Mouse (Mus musculus): ENCODE data around the gene Fhl3. TPM values are rescaled to one million over a fixed set of nuclear protein-coding genes. Genes with fewer than 3 reads are reported as not detected.

Gene Fhl3
- 3.9 and 5.4 TPM in 2 replicates for polyA plus RNA-seq (2016; fragmentation: Nextera tagmentation; extraction: Ambion mirVana)

GRCm38 (mm10) chr4:124700248-124700971, at the start of gene Fhl3:
TSS of gene Fhl3 (plus strand) at chr4:124700701.
- no peaks in the 10 kb centered on the region for H3K9me3 ChIP-seq
- peak; percentile 91 for DNase-seq (ENCODE audit: low spot score)
- under 1% methylated on average over 44 of the region's 59 CpGs for WGBS
- H3K27me3 ChIP-seq (ENCODE audit: insufficient read depth, poor library complexity, severe bottlenecking), result peaks cover 9% of the 10 kb centered on the region
- peak within 1 kb of the TSS; percentile 96 for H3K27ac ChIP-seq
- H3K4me1 ChIP-seq, result peaks cover 60% of the 10 kb centered on the region
- peaks cover 1% of the 10 kb centered on the region; the same call in 1 of the 2 replicates for H3K36me3 ChIP-seq
- peak within 1 kb of the TSS; percentile 96 for H3K4me3 ChIP-seq

- no peaks in the 10 kb centered on the region for H3K36me3 ChIP-seq
- H3K4me3 ChIP-seq, result peak overlapping the region; percentile 35
- H3K9me3 ChIP-seq, result no peaks in the 10 kb centered on the region
- H3K4me1 ChIP-seq, result peaks cover 38% of the 10 kb centered on the region
- H3K27me3 ChIP-seq (ENCODE audit: insufficient read depth, poor library complexity, severe bottlenecking), result peaks cover 85% of the 10 kb centered on the region
- 3% methylated on average over 9 of the region's 9 CpGs for WGBS
- DNase-seq (ENCODE audit: low spot score), result peak; percentile 92
- H3K27ac ChIP-seq, result peak overlapping the region; percentile 74
Observed at GRCm38 (mm10) chr4:124652886-124653285, 47.6 kb upstream of the Fhl3 start.

- H3K36me3 ChIP-seq, result no peaks in the 10 kb centered on the region
- H3K9me3 ChIP-seq, result no peaks in the 10 kb centered on the region
- H3K4me1 ChIP-seq, result peaks cover 52% of the 10 kb centered on the region
- WGBS, result 1% methylated on average over 15 of the region's 15 CpGs
- peak within 1 kb of the TSS; percentile 83 for H3K4me3 ChIP-seq
- peak within 1 kb of the TSS; percentile 70 for H3K27ac ChIP-seq
- peaks cover 84% of the 10 kb centered on the region for H3K27me3 ChIP-seq (ENCODE audit: insufficient read depth, poor library complexity, severe bottlenecking)
- no peak for DNase-seq (ENCODE audit: low spot score)
Observed at GRCm38 (mm10) chr4:124656518-124656853, 44.0 kb upstream of the Fhl3 start, which contains the start of gene Pou3f1. TSS of gene Pou3f1 (plus strand) at chr4:124656807.

GRCm38 (mm10) chr4:124656854-124657650, 43.4 kb upstream of the Fhl3 start:
- peaks cover 89% of the 10 kb centered on the region for H3K27me3 ChIP-seq (ENCODE audit: insufficient read depth, poor library complexity, severe bottlenecking)
- H3K36me3 ChIP-seq, result no peaks in the 10 kb centered on the region
- H3K4me3 ChIP-seq, result peak overlapping the region; percentile 83
- peak; percentile 95 for DNase-seq (ENCODE audit: low spot score)
- no peaks in the 10 kb centered on the region for H3K9me3 ChIP-seq
- peak overlapping the region; percentile 70 for H3K27ac ChIP-seq
- WGBS, result under 1% methylated on average over 87 of the region's 92 CpGs
- H3K4me1 ChIP-seq, result peaks cover 47% of the 10 kb centered on the region

- Histone ChIP-seq H3K27me3 (ENCODE audit: insufficient read depth, poor library complexity, severe bottlenecking) (peaks cover 96% of the 10 kb centered on the region), H3K4me1 (peaks cover 39% of the 10 kb centered on the region), H3K36me3 (no peaks in the 10 kb centered on the region), H3K27ac (peak overlapping the region; percentile 70), H3K9me3 (no peaks in the 10 kb centered on the region), H3K4me3 (peak overlapping the region; percentile 83)
- DNase-seq (ENCODE audit: low spot score), result no peak
- WGBS, result 2% methylated on average over 58 of the region's 61 CpGs
Observed at GRCm38 (mm10) chr4:124657781-124658180, 42.7 kb upstream of the Fhl3 start.

- Histone ChIP-seq H3K36me3 (no peaks in the 10 kb centered on the region), H3K27ac (no peak overlapping the region), H3K4me1 (peaks cover 33% of the 10 kb centered on the region), H3K27me3 (ENCODE audit: insufficient read depth, poor library complexity, severe bottlenecking) (peaks cover 98% of the 10 kb centered on the region), H3K9me3 (no peaks in the 10 kb centered on the region), H3K4me3 (peak overlapping the region; percentile 83)
- under 1% methylated on average over 39 of the region's 39 CpGs for WGBS
- DNase-seq (ENCODE audit: low spot score), result no peak
Observed at GRCm38 (mm10) chr4:124658412-124658851, 42.1 kb upstream of the Fhl3 start.

- Histone ChIP-seq H3K27me3 (ENCODE audit: insufficient read depth, poor library complexity, severe bottlenecking) (peaks cover 98% of the 10 kb centered on the region), H3K4me3 (peak overlapping the region; percentile 83), H3K27ac (no peak overlapping the region), H3K4me1 (peaks cover 31% of the 10 kb centered on the region), H3K36me3 (no peaks in the 10 kb centered on the region), H3K9me3 (no peaks in the 10 kb centered on the region)
- DNase-seq (ENCODE audit: low spot score), result no peak
- WGBS, result 2% methylated on average over 68 of the region's 68 CpGs
Observed at GRCm38 (mm10) chr4:124659251-124660217, 41.0 kb upstream of the Fhl3 start.

GRCm38 (mm10) chr4:124660603-124661002, 39.9 kb upstream of the Fhl3 start:
- no peak overlapping the region for H3K4me3 ChIP-seq
- H3K4me1 ChIP-seq, result peaks cover 31% of the 10 kb centered on the region
- H3K27ac ChIP-seq, result no peak overlapping the region
- H3K27me3 ChIP-seq (ENCODE audit: insufficient read depth, poor library complexity, severe bottlenecking), result peaks cover 98% of the 10 kb centered on the region
- H3K9me3 ChIP-seq, result no peaks in the 10 kb centered on the region
- no peak for DNase-seq (ENCODE audit: low spot score)
- H3K36me3 ChIP-seq, result no peaks in the 10 kb centered on the region
- 46% methylated on average over 3 of the region's 3 CpGs for WGBS

GRCm38 (mm10) chr4:124663034-124663433, 37.5 kb upstream of the Fhl3 start:
- peaks cover 12% of the 10 kb centered on the region for H3K4me1 ChIP-seq
- no peak overlapping the region for H3K4me3 ChIP-seq
- WGBS, result 30% methylated on average over 3 of the region's 3 CpGs
- no peak for DNase-seq (ENCODE audit: low spot score)
- H3K36me3 ChIP-seq, result no peaks in the 10 kb centered on the region
- H3K9me3 ChIP-seq, result no peaks in the 10 kb centered on the region
- H3K27ac ChIP-seq, result no peak overlapping the region
- H3K27me3 ChIP-seq (ENCODE audit: insufficient read depth, poor library complexity, severe bottlenecking), result peaks cover 98% of the 10 kb centered on the region

GRCm38 (mm10) chr4:124664185-124664584, 36.3 kb upstream of the Fhl3 start:
- Histone ChIP-seq H3K36me3 (no peaks in the 10 kb centered on the region), H3K4me3 (no peak overlapping the region), H3K27me3 (ENCODE audit: insufficient read depth, poor library complexity, severe bottlenecking) (peaks cover 98% of the 10 kb centered on the region), H3K27ac (no peak overlapping the region), H3K4me1 (peaks cover 2% of the 10 kb centered on the region), H3K9me3 (no peaks in the 10 kb centered on the region)
- no peak for DNase-seq (ENCODE audit: low spot score)
- WGBS, result 80% methylated on average over 9 of the region's 9 CpGs

GRCm38 (mm10) chr4:124664604-124665003, 35.9 kb upstream of the Fhl3 start:
- WGBS, result 79% methylated on average over 15 of the region's 15 CpGs
- H3K36me3 ChIP-seq, result no peaks in the 10 kb centered on the region
- no peak overlapping the region for H3K4me3 ChIP-seq
- H3K4me1 ChIP-seq, result no peaks in the 10 kb centered on the region; the same call in 1 of the 2 replicates
- H3K27ac ChIP-seq, result no peak overlapping the region
- peaks cover 97% of the 10 kb centered on the region for H3K27me3 ChIP-seq (ENCODE audit: insufficient read depth, poor library complexity, severe bottlenecking)
- no peaks in the 10 kb centered on the region for H3K9me3 ChIP-seq
- DNase-seq (ENCODE audit: low spot score), result no peak

GRCm38 (mm10) chr4:124667476-124668033, 32.9 kb upstream of the Fhl3 start:
- Histone ChIP-seq H3K27me3 (ENCODE audit: insufficient read depth, poor library complexity, severe bottlenecking) (peaks cover 95% of the 10 kb centered on the region), H3K4me1 (peaks cover 17% of the 10 kb centered on the region), H3K27ac (no peak overlapping the region), H3K36me3 (no peaks in the 10 kb centered on the region), H3K9me3 (no peaks in the 10 kb centered on the region), H3K4me3 (no peak overlapping the region)
- 38% methylated on average over 14 of the region's 14 CpGs for WGBS
- no peak for DNase-seq (ENCODE audit: low spot score)
